Mouse (Mus musculus): ENCODE results near the gene Camta1.
A peak's percentile ranks its signal among the peaks of the same experiment; 100 is the strongest.

The Camta1 gene

DNA sequence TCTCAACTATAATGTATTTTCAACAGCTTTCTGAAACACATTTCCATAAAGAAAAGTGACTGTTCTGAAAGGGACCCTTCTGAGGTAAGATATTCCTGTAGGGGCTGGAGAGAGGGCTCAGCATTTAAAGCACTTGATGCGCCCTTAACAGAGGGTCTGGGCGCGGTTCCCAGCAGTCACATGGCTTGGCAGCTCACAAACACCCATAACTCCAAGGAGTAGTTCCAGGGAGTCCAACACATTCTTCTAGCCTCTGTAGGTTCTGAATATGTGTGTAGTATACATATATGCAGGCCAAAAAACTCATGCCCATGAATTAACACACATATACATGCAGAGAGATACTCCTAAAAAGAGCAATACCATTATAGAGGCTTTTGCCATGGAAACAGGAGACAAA is 333.9 kb downstream of the Camta1 start:
- no peak for DNase-seq (ENCODE audit: low read depth, low spot score)

DNA sequence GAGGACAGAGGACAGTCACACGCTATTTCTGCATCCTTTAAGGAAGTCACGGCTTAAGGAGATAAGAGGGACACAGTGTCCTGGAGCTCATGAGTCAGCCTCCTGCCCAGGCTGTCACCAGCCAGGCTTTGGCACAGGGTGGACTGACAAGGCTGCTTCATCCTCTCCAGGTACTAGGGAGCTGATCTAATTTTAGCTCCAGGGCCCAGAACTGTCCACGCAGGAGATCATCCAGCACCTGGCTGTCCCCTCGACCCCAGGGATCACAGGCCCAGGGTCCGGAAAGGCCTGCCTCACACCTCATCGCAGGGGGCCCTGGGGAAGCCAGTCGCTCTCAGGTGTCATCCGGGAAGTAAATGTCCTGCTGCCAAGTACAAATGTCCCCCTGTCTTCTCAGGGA is 341.6 kb downstream of the Camta1 start:
- DNase-seq (ENCODE audit: low read depth, low spot score) = no peak

DNA sequence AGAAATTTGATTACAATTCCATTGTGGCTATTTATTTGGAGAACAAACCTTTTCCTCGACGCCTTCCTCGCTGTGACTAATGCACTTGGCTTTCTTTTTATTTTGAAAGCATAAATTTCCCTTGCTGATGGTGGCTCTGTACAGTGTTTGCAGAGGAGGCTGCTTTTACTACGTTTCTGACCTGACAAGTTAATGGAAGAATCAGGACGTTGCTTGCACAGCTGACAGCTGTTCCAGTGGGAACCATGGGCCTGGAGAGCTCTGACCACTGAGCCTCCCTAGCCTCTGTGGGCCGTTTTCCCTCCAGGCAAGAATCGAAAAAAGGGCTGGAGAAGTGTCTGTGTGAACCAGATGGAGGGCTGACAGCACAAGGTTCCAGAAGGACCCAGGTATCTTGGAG is 342.7 kb downstream of the Camta1 start:
- no peak for DNase-seq (ENCODE audit: low read depth, low spot score)

DNA sequence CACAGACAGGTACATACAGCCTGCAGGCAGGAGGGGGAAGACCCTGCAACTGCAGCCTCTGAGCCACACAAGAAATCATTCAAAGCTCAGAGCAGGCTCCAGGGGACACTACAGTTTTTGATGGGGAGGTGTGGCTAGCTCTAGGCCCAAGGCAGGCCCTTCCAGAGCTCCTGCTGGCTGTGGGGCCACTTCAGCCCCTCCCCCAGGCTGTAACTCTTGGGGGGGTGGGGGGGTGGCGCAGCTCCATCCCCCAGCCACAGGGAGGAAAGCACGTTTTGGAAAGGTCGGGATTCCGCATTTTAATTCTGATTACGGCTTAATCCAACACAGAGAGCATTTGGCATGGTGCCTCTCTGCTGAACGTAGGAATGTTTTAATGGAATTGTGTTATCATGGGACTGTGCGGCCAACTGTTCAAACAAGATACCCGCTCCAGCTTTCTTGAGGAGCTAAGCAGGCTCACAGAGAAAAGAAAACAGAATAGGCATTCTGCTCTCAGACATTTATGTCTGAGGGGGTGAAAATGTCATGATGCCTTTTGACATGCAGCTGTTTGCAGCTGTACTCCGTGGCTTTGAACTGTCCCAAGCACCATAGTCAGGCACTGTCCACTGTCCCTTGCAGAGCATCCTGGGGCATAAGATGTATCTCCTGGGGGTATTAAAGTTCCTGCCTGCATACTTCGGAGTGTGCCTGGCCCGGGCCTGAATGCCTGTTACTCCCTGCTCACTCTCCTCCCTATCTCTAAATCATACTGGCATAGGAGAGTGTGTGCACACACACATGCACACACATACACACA is 344.5 kb downstream of the Camta1 start:
- no peak for DNase-seq (ENCODE audit: low read depth, low spot score)

- DNase-seq (ENCODE audit: low read depth, low spot score) = no peak
Measured at GRCm38 (mm10) chr4:151515316-151515715, 346.4 kb downstream of the Camta1 start.

DNA sequence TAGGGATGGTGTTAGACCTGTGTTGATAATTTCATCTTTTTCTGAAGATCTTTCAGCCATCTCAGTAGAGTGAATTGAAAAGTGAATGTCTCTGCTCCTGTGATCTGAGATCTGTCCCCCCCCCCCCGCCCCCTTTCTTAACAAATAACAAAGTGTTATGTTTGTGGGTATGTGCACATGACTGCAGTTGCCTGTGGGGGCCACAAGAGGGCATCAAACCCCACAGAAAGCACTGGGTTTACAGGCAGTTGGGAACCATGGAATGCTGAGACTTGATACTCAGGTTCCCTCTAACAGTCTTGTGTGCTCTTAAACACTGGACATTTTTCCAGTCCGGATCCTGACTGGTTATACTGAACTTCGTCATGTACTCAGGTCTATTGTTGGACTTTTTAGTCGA is 350.6 kb downstream of the Camta1 start:
- DNase-seq (ENCODE audit: low read depth, low spot score) = no peak

DNA sequence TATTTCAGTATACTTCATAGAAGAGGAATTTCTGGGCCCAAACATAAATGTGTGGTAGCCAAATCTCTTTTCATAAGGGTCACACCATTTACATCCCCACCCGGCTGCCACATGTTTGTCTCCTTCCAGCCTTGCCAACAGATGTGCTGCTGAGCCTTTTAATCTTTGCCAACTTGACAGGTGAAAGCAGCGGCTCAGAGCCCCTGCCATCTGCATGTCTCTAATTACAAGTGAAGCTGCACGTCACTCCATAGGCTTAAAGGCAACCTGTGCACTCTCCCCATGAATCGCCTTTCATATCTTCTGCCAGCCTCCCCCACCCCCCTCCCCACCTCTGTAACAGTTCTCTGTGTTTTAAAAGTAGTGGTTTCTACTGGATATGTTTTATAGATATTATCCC is 351.3 kb downstream of the Camta1 start:
- DNase-seq (ENCODE audit: low read depth, low spot score) = no peak

GRCm38 (mm10) chr4:151506701-151507100 is 355.0 kb downstream of the Camta1 start:
- peak; percentile 59 for DNase-seq (ENCODE audit: low read depth, low spot score)

DNA sequence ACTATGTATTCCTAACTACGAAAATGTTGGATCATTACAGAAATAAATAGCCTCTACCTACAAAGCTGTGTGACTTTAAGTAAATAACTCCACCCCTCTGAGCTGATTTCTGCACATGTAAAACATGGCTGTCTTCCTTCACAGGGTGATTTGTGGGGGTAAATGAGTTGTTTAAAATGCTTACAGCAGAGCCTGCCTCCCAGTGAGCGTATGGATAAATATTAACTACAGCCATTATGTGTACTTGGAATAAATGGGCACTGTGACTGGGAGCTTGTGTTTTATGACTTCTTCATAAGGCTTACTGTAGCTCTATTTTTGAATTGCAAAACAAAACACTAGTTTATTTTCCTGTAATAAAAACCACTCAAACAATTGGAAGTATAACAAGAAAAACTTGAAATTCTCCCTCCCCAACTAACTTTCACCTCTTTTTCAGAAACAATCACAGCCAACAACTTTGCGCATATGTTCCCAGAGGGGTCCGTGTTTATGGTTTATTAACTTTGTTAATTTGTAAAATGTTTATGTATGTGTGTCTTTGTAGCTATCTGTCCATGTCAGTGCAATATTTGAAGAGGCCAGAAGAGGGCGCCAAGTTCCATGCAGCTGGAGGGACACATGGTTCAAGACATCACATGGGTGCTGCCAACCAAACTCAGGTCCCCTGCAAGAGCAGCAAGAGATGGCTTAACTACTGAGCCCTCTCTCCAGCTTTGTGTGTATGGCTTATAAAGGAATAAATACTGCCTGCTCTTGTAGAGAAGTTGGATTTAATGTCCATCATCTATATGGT is 363.0 kb downstream of the Camta1 start:
- DNase-seq (ENCODE audit: low read depth, low spot score) = no peak

- DNase-seq (ENCODE audit: low read depth, low spot score) = no peak
Measured at GRCm38 (mm10) chr4:151496581-151496980, 365.1 kb downstream of the Camta1 start.

GRCm38 (mm10) chr4:151495276-151495882 is 366.3 kb downstream of the Camta1 start:
- DNase-seq (ENCODE audit: low read depth, low spot score) = no peak

GRCm38 (mm10) chr4:151492786-151493185 is 368.9 kb downstream of the Camta1 start:
- DNase-seq (ENCODE audit: low read depth, low spot score) = no peak

GRCm38 (mm10) chr4:151483977-151484313 is 377.7 kb downstream of the Camta1 start:
- no peak for DNase-seq (ENCODE audit: low read depth, low spot score)

- no peak for DNase-seq (ENCODE audit: low read depth, low spot score)
Measured at GRCm38 (mm10) chr4:151483299-151483976, 378.2 kb downstream of the Camta1 start.

DNA sequence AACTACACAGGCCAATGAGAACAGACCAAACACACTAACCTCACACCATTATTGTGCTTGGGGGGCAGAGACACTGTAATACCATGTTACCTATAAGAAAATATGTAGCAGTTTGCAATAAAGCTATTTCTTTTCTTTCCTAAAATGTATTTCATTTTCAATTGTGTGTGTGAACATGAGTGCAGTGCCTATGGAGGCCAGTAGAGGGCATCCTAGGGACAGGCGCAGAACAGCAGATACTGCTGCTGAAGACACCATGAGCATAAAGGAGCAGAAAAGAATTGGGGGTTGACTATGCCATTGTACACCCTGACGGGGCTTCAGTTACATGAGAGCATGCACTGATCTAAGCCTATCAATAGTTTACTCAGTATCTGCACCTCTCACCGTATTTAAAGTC is 380.7 kb downstream of the Camta1 start:
- no peak for DNase-seq (ENCODE audit: low read depth, low spot score)

DNA sequence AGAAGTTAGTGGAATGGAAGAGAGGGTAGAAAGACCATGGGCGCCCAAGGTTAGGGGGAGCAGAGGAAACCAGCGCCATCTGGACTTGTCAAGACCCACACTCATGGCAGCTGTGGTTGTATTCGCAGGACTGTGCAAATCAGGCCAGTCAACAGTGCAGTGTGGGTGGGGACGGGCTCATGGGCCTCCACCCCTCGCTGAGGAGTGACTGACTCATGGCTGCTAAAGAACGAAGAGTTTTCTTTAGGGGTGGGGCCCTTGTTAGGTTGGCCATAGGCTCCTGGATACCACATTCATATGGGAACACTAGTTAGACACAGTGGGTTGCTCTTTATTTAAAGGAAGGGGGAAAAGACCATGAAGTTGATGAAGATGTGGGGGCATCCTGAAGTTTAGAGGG is 383.7 kb downstream of the Camta1 start:
- DNase-seq (ENCODE audit: low read depth, low spot score) = no peak

GRCm38 (mm10) chr4:151474895-151475470 is 386.7 kb downstream of the Camta1 start:
- no peak for DNase-seq (ENCODE audit: low read depth, low spot score)

GRCm38 (mm10) chr4:151471886-151472285 is 389.8 kb downstream of the Camta1 start:
- DNase-seq (ENCODE audit: low read depth, low spot score) = no peak

GRCm38 (mm10) chr4:151468381-151468780 is 393.3 kb downstream of the Camta1 start:
- no peak for DNase-seq (ENCODE audit: low read depth, low spot score)

DNA sequence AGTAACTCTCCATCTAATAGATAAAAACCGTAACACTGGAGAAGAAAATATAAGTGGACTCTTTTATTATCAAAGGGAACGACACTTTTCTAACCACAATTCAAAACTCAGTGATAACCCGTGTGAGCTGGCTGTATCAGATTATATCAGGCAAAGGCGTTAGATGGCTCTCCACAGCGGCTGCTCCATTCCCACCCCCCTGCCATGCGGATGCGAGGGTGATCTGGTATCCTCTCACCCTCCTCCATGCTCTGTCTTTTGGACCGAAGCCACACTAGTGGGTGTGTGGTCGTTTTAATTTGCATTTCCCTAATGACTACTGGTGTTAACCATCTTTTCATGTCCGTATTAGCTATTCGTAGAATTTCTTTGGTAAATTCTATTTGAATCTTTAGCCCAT is 403.0 kb downstream of the Camta1 start:
- no peak for DNase-seq (ENCODE audit: low read depth, low spot score)

DNA sequence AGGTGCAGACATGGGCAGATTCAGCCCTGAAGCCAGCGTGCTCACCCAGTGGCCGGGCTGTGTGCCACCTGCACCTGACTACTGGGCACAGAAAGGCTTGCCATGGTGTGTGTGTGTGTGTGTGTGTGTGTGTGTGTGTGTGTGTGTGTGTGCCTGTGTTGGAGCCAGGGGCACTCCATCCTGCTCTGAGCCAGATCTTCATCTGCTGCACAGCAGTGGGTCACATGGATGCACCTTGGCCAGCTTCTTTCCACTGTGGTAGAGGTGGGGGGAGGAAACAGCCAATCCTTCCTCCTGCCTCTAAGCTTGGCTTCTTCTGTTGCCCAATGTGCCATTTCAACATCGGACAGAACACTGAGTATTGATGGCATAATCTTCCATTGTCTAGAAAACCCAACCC is 407.1 kb downstream of the Camta1 start:
- no peak for DNase-seq (ENCODE audit: low read depth, low spot score)

GRCm38 (mm10) chr4:151454065-151454464 is 407.6 kb downstream of the Camta1 start:
- no peak for DNase-seq (ENCODE audit: low read depth, low spot score)

Measured in 3T3-L1 (cell line).